Mouse (Mus musculus): ENCODE results near the gene Clcnka.

Clcnka gene

GRCm38 (mm10) chr4:141421423-141421822 lies 22.9 kb upstream of the Clcnka start:
- peak; percentile 77 for DNase-seq (ENCODE audit: low spot score)

DNA sequence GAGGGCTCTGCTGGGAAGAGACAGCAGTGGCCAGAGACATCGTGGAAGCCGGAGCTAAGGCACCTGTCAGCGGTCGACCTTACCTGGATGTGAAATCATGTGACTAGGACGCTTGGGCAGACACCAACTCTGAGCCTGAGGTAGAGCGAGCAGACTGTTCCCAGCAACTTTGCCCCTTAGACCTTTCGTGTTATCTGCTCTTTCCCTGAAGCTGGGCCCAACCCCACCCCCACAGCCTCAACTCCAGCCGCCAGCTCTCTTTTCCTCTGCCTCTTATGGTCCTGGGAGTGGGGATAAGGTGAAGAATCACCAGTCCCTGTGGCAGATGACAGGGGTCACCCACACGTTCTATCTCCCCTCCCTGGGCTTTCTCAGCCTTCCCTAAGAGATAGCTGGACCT lies 22.4 kb upstream of the Clcnka start:
- DNase-seq (ENCODE audit: low spot score): no peak

DNA sequence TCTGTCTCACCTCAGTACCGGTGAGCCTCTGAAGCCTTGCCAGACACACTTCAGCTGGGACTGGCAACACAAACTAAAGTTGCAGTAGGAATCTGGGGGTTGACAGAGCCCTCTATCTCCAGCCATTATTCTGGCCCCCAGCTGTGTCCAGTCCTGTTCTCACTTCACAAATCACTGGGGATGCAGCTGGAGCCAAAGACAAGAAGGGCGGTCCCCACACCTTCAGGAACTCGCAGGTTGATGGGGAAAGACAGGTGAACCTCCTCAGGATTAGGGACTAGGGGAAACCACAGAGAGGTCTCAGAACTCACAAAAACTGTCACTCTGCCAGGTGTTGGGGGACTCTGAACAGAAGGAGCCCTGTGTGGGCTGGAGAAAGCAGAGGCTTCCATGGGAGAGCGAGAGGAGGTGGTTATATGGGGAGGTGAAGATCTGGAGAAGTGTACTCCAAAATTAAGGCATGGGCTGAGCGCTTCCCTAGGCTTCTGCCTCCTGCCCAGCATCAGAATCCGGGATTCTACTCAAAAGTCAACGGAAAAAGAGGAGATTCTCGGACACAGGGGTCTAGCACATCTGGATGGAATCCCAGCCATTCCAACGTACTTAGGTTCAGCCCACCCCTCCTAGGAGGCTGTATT lies 21.8 kb upstream of the Clcnka start, which contains the start of gene Hspb7:
TSS of gene Hspb7 (plus strand) at position 588 of the 638 bp plus-strand sequence.
- DNase-seq (ENCODE audit: low spot score): no peak

GRCm38 (mm10) chr4:141419398-141420191 lies 21.1 kb upstream of the Clcnka start:
- no peak for DNase-seq (ENCODE audit: low spot score)

DNA sequence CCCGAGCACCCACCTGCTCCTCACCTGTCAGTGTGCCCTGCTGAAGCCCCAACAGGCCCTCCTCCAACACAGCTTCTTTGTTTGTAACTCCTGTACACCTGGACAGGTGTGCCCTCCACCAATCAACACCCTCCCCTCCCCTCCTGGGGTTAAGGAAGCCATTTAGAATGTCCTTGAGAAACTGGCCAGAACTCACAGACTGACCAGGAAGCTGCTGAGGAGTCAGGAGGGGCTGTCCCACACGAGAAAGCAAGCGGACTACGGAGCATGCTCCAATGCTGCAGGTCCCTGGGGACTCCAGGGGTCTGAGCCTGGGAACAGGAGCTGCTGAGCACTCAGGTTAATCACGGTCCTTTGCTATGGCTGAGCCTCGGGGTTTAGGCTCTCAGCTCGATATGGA lies 17.4 kb upstream of the Clcnka start, which contains the start of gene Clcnkb:
TSS of gene Clcnkb (minus strand) at position 91 of the 400 bp plus-strand sequence.
- DNase-seq (ENCODE audit: low spot score): no peak

DNA sequence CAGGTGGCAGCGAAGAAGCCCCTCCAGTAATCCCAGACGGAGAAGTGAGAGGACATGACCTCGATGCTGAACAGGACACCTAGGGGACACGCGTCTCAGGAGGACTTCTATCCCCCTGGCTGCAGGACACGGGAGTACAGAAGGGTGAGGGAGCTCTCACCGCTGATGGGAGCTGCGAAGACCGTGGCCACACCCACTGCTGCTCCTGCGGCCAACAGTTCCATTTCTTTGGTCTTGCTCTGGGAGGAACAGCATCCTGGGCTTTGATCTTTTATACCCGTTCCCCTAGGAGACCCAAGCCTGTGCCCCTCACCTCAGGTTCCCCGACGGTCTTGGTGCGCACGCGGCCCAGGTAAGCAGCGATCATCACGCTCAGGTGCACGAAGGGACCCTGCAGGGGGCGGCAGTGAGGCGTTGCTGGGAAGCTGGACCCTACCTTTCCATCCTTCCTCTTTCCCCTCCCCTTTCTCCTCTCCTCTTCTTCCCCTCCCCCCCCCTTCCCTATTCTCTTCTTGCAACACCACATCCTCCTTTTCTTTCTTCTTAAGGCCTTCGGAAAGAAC lies 13.0 kb upstream of the Clcnka start:
- no peak for DNase-seq (ENCODE audit: low spot score)

DNA sequence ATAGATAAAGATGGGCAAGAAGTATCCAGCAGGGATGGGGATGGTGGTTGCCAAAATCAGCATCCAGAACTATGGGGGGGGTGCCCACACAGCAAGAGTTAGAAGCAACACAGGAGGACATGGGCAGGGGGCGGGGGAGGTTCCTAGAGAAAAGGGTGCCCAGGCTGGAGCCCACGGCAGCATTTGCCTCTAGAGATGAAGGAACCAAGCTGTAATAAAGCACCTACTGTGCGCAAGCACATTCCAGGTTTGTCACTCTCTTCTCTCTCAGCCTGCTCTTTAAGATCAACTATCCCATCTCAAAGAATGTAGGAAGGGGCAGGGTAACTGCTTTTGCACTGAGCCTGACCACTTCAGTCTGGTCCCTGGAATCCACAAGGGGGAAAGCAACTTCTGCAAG lies 10.1 kb upstream of the Clcnka start:
- DNase-seq (ENCODE audit: low spot score): no peak

DNA sequence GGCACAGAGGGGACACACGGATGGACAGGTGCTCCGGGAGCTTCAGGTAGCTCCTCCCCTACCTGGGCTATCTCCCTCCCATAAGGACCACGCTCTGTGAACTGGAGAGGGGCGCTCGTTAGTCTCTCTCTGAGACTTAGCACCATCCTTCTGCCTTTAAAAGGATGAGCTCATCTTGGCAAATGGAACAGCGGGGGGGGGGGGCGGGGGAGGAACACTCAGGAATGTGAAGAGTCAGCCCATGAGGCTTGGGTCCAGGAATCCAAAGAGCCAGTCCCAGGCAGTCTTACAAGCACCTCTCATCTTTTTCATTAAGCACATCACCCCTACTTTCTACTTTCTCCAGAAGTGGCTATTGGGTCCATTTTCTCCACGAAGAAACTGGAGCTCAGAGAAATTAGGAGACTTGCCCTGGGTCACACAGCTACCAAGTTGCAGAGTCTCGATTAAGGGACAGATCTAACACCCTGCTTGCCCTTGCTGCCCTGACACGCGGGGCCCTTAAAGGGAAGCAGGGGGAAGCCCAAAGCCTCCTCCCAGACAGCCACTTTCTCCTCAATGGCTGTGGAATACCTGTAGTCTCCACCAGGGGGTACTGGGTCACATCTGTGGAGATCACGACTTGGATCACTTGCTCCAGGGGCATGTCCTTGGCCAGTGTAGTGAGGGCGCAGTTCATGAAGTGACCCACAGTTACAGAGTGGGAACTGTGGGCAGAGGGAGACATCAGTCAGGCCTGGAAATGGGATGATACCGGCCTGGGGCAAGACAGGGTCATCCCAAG lies 8.2 kb upstream of the Clcnka start:
- DNase-seq (ENCODE audit: low spot score): peak; percentile 73

- no peak for DNase-seq (ENCODE audit: low spot score)
Measured at GRCm38 (mm10) chr4:141405314-141405622, 6.7 kb upstream of the Clcnka start.

DNA sequence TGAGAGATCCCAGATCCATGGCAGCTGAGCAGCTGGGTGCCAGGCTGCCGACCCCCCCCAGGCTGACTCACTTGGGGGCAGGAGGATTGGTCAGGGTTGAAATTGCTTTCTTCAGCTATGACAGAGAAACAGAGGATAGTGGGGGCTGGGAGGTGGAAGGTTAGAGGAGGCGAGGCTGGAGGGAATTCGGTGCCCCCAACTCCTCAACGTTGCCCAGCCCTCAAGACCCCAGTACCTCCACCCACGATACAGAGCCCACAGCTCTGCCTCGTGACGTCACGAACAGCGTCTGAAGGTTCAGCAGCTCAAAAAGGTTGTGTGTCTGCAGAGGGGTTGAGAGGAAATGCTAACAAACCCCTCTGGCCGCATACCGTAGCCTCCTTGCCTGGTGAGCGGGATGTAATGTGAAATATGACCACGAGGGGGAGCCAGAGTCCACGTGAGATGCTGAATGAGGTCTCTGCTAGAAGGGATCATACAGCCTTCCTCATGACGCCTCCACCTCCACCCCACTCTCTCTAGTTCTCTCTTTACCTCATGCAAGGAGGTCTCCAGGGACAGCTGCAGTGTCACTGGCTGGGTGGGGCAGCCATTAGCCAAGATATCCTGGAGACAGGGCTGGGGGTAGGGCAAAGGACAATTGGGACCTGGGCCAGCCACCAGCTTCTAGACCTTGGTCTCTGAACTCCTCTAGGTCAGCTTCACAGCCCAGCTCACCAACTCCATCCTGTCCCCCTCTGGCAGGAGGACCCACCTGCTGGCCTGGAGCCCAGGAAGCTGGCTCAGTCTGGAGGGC lies 6.2 kb upstream of the Clcnka start:
- DNase-seq (ENCODE audit: low spot score): peak; percentile 93

DNA sequence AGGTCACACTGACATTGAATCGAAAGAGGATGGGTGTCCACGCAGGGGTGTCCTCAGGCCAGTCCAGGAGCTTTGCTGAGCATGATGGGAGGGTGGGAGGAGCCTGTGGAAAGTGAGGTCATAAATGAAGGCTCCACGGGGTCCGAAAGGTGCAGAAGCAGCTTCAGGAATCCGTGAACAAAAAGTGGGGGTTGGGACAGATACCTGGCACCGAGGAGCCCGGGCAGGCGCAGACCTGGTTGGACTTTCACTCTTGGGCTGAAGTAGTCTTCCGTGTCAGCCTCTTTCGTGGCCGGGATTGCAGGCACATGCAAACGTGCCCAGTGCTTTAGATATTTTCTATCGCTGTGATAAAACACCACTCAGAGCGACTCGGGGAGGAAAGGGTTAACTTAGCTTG lies 1.6 kb upstream of the Clcnka start:
- no peak for DNase-seq (ENCODE audit: low spot score)

- DNase-seq (ENCODE audit: low spot score): no peak
Measured at GRCm38 (mm10) chr4:141397861-141398260, 663 bp downstream of the Clcnka start.

- no peak for DNase-seq (ENCODE audit: low spot score)
Measured at GRCm38 (mm10) chr4:141394751-141395150, 3.8 kb downstream of the Clcnka start.

DNA sequence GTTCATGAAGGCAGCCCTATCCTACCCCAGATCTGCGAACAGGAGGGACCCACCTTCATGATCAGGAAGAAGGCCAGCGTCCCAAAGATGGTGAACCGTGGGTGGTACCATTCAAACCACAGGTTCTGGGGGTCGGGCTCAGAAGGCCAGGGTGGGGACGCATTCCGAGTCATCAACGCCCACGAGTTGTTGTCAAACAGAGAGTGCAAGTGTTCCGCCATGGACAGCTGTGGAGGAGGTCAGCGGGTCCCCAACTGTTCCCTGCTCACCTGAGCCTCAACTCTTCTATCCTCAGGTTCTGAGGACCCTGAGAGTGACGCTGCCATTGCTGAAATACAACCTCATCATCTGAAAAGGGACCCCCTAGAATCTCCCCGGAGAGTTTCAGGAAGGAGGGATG lies 7.2 kb downstream of the Clcnka start:
- no peak for DNase-seq (ENCODE audit: low spot score)

DNA sequence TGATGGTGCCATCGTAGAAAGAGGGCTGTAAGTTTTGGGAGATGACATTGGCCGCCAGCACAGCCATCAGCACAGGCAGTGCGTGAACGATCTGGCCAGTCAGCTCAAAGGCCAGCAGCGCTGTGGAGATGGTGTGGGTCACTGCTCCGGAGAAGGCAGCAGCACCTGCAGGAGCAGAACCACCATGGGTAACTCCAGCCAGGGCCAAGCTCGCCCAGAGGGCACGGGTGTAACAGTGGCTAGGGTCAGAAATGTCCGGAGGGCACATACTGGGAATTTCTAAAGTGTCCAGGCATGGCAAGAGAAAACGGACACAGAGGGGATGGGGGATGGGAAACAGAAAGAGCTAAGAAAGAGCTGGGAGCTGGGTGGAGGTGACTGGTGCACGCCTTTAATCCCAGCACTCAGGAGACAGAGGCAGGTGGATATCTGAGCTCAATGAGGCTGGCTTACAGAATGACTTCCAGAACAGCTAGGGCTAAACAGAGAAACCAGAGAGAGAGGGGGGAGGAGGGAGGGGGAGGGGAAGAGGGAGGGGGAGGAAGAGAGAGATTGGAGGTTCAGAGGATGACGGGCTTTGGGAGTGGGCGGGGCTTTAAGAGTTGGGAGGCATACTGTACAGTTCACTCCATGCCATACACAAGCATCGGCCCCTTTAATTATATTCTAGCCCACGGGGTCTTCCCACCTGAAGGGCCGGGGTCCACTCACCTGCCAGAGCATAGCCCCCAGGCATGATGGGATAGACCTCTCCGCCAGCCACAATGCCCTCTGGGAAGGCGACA lies 9.0 kb downstream of the Clcnka start:
- no peak for DNase-seq (ENCODE audit: low spot score)

DNA sequence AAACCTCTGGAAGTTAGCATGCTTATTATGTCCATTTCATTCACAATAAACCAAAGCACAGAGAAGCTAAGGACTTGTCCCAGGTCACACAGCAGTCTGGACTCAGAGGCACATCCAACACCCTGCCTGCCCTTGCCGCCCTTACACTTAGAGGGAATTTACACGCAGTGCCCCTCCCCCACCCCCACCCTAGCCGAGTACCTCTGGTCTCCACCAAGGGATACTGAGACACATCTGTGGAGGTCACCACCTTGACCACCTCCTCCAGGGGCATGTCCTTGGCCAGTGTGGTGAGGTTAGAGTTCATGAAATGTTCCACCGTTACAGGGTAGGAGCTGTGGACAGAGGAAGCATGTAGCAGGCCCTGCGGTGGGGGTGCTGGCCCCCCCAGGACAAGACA lies 10.6 kb downstream of the Clcnka start:
- DNase-seq (ENCODE audit: low spot score): no peak

- peak; percentile 86 for DNase-seq (ENCODE audit: low spot score)
Measured at GRCm38 (mm10) chr4:141387093-141387784, 11.3 kb downstream of the Clcnka start.

GRCm38 (mm10) chr4:141386150-141386549 lies 12.4 kb downstream of the Clcnka start:
- no peak for DNase-seq (ENCODE audit: low spot score)

- peak; percentile 59 for DNase-seq (ENCODE audit: low spot score)
Measured at GRCm38 (mm10) chr4:141385275-141385674, 13.2 kb downstream of the Clcnka start.

DNA sequence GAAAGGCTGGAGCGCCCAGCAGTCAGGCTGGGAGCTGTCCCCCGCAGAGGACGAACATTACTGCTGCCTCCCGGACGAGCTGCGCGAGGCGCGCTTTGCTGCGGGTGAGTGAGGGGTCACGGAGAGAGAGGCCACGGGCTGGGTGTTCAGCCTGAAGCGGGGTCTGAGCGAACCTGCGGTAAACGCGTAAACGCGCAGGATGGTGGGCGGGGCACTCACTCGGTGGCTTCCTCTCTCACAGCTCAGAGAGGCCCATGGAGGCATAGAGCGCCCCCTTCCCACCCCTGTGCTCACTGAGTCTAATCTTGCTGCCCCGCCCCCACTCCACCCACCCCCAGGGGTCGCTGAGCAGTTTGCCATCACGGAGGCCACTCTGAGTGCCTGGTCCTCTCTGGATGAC lies 16.1 kb downstream of the Clcnka start:
- DNase-seq (ENCODE audit: low spot score): peak; percentile 62
